Mouse (Mus musculus): ENCODE measurements around the gene Paxip1. TPM values are rescaled to one million over a fixed set of nuclear protein-coding genes. Genes with fewer than 3 reads are reported as not detected.

Paxip1 gene
- polyA plus RNA-seq (2017; shearing (Covaris generic)), result 40.8 TPM

DNA sequence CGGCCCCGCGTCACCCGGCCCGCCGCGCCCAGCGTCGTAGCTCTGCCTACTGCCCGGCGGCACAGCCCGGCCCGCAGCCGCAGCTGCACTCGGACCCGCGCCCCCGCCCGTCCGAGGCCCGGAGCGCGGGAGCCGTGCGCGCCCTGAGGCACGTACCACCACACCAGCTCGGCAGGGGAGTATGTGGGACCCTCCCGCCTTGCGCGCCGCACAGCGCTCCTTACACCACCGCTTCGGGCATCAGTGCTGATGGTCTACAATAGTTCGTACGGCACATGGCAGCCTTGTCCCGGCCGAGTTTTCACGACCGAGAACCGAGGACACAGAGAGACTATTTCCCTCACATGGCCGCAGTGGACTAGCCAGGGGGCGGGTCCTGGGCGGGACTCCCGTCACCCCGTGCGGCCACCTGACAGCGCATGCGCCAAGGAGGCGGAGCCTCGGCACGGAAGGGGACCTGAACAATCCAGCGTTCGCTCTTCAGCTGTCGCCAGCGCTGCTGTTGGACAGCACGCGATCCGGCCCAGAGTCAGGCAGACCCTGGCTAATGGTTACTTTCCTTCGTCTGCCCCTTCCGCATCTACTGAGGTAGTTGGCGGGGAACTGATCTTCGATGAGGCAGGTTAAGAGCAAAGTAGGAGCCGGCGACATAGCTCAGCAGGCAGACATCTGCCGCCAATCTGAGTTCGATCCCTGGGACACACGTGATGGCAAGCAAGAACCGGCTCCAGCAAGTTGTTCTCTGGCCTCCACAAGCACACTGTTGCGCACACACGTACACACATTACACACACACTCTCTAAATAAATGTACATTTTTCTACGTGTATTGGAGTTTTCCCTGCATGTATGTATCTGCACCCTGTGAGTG is at the start of gene Paxip1:
Gene Paxip1, minus strand, starts transcription at position 389 of the 870 bp plus-strand sequence.

Other genes with a start within 250 kb of the Paxip1 start
- 0.18 TPM for gene Htr5a, start 50.5 kb upstream of the Paxip1 start, polyA plus RNA-seq (2017; shearing (Covaris generic))